Mouse (Mus musculus) gastrocnemius, postnatal 10 days (tissue): ENCODE data around the gene Dapp1. TPM values are rescaled to one million over a fixed set of nuclear protein-coding genes. Genes with fewer than 3 reads are reported as not detected.

Source experiments
- DNase-seq: peaks from one replicate; pipeline ENCODE4 v3.0.0; 2021; ENCODE audit warnings: mixed read lengths
- long read RNA-seq, 2 experiments: library from polyadenylated mRNA; stranded (forward); transcript quantifications; one replicate each; pipeline ENCODE4 v2.0.0; 2021
- total RNA-seq, 2 experiments: library from RNA; stranded (reverse); gene quantifications; 2 replicates each; pipeline ENCODE4 v1.2.3; 2021

The Dapp1 gene
- total RNA-seq, result 1 to 10 TPM in 1 of 2 experiments, under 1 TPM in 1; 0.89 to 2.0 TPM
- long read RNA-seq, experiment 1, partial matches to known transcripts, result 0 of 4 reads
- long read RNA-seq, experiment 1, other reads (novel, unspliced or antisense), result 0 of 4 reads
- long read RNA-seq, experiment 2, partial matches to known transcripts, result 0 of 2 reads
- long read RNA-seq, experiment 2, other reads (novel, unspliced or antisense), result 0 of 2 reads

DNA sequence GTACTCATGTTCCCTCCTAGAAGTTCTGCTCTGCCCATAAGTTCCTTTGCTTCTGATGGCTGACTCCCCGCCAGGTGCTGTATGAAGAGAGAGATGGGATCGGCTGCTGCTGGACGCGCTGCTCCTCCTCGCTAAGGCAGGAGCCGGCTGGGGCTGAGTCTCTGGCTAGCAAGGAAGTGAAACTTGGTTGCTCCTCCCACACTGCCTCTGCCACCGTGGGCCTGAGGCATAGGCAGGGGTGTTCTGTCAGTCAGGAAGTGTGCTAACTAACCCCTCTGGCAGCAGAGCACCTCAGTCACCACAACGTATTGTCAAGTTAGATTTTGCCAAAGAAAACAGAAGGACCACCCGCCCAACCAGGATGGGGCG, at the start of gene Dapp1:
Gene Dapp1, minus strand, starts transcription at position 164 of the 369 bp plus-strand sequence.
- peak; percentile 50 for DNase-seq

DNA sequence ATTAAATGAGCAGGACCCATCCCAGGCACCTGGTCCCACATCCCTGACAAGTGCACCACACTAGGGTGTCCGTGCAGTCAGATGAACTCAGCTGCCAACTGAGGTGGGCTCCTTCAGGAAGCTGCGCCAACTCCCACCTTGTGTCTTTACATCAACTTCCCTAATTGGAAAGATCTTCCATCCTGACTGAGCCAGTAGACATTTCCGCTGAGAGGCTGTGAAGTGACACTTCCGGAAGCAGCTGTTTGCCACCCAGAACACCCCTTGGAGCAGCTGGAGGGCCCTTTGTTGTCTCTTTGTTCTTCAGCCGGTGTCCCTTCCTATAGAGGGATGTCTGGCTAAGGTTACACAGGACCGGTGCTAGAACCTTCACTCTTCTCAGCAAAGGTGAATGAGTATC, 49.2 kb upstream of the Dapp1 start:
- DNase-seq, result no peak

DNA sequence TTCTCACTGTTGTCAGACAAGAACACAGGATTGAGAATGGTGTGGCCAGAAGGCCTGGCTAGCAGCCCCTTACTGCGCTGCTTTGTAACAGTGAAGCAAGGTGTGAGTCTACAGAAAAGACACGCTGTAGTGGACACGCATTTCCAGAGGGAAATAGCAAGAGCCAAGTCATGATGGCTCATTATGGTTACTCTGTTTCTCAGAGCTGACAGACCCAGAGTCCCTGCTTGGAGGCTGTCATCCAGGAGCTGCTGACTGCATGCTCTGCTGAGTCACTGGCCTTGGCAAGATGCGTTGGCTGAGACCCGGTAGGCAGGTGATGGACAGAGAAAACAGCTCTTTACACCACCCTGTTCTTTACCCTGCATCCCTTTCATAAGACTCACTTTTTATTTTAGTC, 48.0 kb upstream of the Dapp1 start:
- peak; percentile 45 for DNase-seq

DNA sequence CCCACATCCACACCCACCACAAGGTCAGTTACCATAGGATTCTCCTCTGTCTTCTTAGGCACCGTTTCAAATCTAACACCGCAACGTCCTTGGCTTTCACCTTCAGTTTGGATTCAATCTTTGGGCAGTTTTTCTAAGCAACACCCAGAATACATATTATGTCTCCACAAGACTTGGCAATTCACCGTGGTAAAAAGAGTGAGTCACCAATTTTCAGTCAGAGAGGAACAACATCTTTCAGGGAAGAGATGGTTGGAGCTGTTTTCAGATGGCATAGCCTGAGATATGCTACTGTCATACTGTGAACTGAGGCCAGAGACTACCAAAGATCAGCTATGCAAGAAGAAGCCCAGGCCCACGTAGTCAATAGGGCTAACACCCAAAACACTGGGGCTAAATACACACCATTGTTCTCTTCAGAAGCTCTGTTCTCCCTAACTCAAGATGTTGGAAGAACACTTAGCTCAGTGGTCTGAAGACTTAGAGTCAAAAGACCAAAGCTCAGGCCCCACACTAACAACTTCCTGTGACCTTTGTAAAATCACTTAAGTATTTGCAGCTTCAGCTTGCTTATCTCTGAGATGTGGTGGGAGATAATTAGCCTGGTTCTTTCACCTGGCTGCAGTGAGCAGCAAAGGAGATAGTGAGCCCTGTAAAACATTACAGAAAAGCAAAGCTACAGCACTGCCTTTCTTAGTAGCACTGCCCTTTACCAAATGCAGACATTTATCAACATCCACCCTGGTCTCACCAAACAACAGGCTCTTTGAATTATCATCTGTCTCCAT, 46.4 kb upstream of the Dapp1 start:
- DNase-seq, result no peak

DNA sequence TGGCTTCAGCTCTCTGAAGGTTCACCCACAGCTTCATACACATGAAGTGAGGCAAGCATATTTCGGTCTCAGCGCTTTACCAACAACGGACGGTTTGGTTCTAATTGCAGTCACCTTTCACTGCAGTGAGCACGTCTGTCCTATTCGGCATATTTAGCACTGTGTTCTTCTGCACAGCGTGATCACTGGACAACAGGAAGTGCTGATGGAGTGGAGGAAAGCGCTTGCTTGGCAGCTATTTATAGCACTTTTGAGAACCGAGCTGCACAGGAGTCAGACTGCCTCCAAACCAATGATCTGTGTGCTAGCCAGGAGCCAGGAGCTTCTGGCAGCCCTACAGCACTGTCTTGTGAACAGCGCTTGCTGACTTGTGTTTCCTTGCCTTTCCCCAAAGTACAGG, 44.9 kb upstream of the Dapp1 start:
- DNase-seq, result peak; percentile 54

DNA sequence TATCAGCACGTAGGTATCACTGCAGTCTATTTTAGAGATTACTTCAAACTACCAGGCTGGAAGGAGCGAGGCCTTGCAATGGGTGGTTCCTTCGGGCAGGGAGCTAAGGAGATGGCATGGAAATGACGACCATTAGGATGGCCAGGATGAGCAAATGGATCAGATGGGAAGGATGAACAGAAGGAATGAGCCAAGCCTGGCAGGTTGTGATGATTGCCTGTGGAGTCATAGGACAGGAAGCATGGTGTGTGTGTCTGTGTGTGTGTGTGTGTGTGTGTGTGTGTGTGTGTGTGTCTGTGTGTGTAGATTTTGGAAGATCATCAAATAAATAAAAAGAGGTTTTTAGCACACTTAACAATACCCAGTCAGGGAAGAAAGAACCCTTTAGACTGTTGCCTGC, 41.3 kb upstream of the Dapp1 start:
- DNase-seq, result no peak

DNA sequence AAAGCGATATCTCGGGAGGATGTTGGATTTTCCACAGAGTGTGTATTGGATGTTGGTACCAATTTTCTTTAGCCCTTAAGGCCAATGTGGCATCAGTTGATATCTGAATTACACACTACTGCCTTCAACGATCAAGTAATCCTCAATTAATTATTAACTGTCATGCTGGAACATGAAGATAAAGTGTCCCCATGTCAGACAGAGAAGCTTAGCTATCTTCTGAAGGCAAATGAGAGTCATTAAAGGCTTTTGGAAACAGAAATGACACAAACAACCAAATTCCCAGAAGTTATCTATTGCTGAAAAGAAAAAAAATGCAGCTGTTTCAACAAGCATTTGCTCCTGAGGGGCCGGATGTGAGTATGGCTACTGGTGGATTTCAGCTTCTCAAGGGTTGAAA, 40.7 kb upstream of the Dapp1 start:
- DNase-seq, result no peak

DNA sequence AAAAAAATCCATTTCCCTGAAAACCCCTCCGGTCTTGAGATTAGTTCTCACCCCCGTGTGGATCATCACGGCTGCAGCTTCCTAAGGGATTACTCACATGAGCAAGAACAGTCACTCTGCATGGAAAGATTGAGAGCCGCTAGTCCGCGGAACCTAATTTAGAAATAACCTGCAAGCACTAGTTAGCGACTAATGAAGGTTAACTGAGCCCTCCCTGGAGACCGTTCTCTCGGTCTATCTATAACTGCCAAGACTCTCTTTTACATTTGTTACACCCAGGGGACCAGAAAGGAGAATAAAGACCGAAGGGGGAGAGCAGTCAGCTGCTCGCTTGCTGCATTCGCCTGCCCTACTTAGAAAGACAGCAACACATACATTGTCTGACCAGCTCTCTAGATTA, 35.5 kb upstream of the Dapp1 start:
- no peak for DNase-seq

DNA sequence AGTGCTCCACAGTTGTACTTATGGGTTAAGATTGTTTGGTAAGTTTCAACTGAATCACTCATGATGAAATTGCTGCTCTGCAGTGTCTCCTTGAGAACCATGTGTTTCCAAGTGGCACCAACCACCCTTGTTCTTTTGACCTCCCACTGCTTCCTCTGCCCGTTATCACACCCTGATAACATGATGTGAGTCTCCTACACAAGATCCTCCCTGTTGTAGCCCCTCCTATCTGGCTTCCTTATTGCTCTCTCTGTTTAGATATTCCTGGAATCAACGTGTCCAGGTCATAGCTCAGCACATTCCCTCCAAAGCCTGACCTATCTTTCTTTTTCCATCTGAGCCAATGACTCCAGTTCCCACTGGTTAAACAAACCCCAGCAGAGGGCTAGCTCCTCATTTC, 33.4 kb upstream of the Dapp1 start:
- no peak for DNase-seq

DNA sequence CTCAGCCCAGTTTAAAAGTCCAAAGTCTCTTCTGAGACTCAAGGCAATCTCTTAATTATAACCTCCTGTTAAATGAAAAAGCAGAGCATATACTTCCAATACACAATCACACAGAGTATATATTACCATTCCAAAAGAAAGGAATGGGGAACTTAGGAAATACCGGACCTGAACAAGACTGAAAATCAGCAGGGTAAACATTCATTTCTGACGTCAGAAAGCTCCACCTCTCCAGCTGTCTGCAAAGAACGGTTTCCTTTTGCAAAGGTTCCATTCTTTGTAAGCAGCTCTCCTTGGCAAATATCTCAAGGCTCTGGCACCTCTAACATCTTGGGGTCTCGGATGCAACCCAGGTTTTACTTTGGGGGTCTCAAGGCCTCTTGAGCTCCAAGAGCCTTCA, 31.0 kb upstream of the Dapp1 start:
- DNase-seq, result no peak

DNA sequence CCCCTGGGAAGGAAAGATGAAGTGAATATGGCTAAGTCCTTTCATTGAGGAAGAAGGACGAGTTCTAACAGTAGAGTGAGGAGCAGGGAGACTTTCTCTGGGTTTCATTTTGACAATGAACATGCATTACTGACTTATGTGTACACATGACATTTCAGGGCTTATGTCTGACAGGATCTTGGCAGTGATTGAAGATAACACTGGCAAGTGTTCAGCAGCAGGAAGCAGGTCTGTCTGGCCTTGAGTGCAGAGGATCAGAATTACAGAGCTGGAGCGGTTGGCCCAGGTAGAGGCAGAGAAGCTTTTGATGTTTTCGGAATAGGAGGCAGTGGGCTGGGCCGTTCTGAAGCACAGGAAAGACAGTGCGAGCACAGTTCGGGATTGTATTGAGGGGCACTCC, 26.8 kb upstream of the Dapp1 start:
- DNase-seq, result no peak

DNA sequence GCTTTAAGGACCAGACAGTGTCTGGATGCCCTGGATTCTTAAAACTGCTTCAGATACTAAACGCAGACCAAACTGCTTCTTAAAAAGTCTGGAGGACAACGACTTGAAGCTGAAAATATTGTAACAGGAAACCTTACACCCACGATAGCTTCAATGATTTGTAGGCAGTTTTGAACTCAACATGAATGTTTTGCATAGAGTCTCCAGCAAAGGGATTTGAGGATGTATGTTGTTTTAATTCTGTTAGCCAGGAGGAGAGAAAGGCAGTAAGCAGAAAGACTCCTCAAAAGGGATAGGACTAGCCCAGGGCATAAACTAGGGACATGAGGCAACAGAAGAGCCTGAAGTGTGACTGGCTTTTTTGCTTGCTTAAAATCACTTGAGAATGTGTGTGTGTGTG, 25.6 kb upstream of the Dapp1 start:
- no peak for DNase-seq

DNA sequence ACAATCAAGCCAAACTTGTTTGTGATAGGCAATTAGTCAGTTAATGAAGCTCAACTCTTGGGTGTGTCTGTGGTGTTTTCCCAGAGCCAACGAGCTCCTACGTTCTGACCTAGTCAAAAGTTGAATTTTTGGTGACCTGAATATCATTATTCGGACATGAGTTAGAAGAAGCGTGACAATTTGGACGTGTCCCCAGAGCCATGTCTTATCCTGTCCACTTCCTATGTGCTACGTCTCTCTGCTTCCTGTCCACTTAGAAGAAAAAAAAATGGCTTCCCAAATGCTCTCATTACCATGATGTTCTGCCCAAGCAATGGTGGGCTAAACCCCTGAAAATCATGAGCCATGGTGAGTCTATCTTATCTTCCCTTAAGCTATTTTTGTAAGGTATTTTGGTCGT, 21.9 kb upstream of the Dapp1 start:
- no peak for DNase-seq

DNA sequence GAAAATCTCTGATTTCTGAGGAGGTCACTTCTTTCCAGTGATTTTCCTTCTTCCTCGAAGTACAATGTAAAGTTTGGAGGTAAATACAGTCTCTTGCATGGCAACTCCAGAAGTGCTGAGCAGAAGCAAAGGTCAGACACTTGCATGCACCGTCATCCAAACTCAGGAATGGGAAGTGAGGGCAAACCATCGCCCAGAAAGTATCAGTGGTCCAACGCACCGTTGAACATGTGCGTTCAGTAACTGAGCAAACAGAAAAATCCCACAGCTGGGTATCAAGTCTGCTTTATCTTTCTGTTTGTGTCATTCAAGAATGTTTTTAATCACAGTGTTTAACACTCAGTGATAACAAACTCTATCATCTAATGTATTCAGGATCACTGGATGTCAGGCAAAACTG, 21.2 kb upstream of the Dapp1 start:
- DNase-seq, result no peak

DNA sequence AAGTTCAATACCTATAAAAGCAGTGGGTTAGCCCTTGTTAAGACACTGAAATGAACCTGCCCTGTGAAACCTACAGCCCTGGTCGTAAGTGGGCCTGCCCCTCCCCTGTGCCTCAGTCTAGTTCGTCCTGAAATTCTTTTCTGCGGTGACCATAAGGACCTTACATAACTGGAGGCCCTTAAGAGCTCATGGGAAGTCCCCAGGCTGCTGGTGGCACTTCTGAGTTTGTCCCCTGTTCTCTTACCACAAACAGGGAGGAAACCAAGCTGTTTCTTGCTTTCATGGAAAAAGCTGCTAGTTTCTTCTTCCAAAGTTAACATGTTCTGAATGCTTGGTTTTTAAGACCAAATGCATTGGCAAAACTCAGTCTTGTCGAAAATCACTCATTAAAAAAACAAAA, 20.5 kb upstream of the Dapp1 start:
- DNase-seq, result no peak

DNA sequence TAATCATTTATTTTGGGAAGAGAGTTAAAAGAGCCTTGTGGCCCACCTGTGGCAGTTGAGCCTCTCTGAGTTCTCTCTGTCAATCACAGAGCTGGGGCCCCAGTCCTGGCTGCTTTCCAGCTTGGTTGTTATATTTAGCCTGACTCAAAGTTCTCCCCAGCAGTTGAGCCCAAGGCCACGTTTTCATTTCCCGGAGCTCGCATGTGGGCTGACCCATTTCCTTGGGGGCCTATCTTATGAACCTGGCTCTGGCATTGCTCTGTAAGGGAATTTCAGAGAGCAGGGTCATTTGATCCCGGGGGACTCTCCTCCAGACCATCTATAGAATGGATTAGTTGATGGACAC, 19.4 kb upstream of the Dapp1 start:
- DNase-seq, result peak; percentile 68

DNA sequence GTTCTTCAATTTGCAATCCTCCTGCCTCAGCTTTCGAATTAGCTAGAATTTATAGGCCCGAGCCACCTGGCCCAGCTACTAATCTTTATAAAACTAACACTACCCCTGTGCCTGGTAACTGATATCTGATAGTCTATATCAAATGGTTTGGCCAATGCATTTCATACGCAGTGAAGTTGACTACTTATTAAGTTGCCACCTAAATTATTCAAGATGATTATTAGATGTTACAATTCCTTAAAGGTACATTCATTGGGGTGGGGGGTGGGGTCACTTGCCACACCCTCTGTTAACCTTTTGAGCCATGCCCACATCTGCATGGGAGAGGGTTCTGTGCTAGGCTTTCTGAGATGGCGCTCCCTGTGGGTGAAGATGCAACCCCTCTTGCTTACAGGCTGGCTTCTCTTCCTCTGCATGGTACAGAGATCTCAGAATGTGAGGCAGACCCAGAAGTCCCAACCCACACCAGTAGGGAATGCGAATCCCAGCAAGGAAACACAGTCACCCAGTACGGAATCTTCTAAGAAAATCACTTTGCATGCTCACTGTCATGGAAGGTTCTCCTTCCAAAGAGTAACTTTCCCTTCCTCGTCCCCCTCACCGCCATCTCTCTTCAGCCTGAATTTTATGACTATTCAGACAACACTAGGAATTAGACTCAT, 18.8 kb upstream of the Dapp1 start:
- DNase-seq, result no peak

DNA sequence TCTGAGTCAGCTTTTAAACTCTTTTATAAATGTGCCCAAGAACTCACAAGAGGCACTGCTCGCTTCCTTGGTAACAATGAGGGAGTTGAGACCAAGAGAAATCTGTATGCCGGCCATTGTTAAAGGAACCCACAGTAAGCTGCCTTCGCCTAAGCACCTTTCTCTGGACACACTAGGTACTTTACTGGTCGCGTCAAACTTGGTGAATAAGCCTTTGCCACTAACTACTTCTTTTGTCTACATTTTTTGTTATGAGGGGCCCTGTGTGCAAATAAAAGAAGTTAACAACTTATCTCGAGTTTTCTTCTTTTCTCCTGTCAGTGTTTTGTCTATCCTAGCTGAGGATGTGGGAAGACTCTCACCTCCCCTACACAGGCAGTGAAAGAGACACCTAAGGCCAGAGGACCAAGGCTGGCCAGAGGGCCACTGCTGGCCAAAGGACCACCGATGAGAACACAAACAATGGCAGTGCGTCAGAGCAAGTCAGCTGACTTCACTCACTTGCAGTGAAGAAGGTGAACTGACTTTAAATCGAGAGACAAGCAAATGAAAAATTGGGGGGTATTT, 18.0 kb upstream of the Dapp1 start:
- DNase-seq, result no peak

DNA sequence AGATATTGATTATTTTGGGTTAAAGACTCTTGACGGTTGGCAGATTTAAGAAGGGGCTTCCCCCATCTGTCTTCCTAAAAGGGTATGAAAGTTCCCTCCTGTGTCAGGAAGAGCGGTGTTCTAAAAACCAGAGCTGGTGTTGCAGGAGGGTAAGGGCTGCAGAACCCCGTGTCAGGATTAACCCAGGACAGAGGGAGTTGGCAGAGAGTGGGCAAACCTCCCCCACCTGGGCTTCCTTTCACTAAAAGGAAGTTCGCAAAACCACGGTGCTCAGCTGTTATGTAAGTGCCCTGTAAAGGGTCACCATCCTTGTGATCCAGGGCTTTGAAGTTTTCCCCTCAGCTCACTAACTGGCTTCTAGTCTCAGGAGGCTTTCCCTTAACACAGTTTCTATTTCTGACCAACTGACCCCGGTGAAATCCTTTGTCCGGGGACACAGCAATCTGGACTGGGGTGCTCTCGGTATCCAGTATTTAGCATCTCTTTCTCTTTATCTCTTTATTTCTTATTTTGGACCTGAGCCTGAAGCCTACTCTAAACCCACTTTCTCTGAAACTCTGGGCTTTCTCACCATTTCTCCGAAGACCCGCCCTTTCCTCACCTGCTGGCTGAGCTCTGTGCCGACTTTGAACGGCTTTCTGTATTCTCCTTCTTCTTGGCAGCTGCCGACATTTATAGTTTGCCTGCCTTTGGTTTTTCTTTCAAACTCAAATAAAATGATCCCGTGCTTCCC, 17.3 kb upstream of the Dapp1 start:
- DNase-seq, result no peak

DNA sequence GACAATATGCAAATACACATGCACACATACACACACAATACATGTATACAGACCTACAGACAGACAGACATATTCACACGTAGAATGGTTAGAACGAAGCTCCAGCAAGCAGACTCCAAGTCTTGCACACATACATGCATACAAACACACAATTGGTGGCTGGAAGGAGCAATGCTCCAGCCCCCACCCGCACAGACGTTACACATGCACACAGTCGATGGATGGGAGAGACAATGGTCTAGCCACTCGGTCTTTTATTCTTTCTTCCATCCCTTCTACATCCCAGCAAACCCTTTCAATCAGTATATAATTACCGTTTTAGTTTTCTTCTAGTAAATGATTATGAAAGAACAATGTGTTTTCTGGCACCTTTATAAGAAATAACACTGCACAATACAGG, 14.1 kb upstream of the Dapp1 start:
- no peak for DNase-seq

DNA sequence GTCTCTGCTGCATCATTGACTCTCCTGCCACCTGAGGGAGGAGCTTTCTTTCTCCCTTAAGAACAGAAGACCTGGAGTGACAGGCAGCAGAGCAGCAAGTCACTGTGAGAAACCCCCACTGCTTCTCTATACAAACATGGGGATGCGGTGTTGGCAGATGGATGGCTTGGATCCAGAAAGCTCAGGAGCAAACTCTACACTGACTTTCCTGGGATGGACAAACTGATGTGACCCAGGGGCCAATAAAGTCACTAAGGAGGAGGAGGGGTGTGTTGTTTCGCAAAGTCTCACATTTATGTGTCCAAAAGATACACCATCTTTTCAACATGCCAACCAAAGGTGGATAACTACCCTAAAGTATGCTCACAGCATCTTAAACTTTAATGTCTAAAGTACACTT, 12.9 kb upstream of the Dapp1 start:
- no peak for DNase-seq

DNA sequence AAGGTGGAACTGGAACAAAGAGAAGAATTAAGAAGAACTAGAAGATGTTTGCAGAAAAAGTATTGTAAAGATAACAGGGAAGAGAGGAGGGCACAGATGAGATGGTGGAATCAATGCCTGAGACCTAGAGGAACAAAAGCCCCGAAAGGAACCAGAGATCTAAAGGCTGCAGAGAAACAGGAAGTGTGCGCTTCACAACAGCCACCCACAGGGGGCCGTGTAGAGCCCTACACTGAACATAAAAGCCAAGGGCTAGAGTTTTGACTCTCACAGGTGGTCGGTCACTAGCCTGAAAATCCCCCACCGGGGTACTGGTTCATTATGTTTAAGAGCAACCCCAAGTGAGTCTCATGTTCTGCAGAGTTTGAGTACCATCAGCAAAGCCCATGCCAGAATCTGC, 11.0 kb upstream of the Dapp1 start:
- DNase-seq, result no peak

DNA sequence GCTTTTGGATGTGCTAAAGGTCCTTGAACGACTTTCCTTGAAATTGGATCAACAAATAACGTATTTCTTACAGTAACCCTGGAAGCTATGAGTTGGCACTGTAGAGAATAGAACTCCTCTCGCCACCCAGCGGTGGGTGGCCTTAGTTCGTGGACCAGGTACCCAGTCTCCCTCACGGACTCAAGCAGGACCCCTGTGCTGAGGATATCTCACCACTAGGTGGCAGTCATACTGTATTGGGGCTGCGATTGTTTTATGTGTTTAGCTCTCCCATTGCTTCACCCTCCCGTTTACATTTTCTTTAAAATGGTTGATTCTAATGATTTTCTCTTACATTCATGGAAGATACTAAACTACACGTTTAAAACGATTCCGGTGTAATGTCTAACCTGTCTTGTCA, 9.8 kb upstream of the Dapp1 start:
- DNase-seq, result peak; percentile 73
